Mouse (Mus musculus) midbrain, embryonic 13.5 days (tissue): Measurements from ENCODE around the gene Ino80b. TPM values are rescaled to one million over a fixed set of nuclear protein-coding genes. Genes with fewer than 3 reads are reported as not detected.
A peak's percentile ranks its signal among the peaks of the same experiment; 100 is the strongest.

Source experiments
- ATAC-seq: fragments of 200-750 bp; cut with Nextera tagmentation; 2 replicates; pipeline ENCODE4 v1.8.0; 2017; ENCODE audit warnings: mild to moderate bottlenecking, moderate TSS enrichment, moderate library complexity
- H3K27ac ChIP-seq: fragments of 300-500 bp; sonication (generic); 2 replicates; pipeline ENCODE4 v1.5.1; 2015; ENCODE audit warnings: inconsistent platforms, mild to moderate bottlenecking, moderate library complexity
- H3K27me3 ChIP-seq: fragments of 300-500 bp; sonication (generic); 2 replicates; pipeline ENCODE4 v1.6.1; 2015; ENCODE audit warnings: mild to moderate bottlenecking, inconsistent platforms
- H3K36me3 ChIP-seq: fragments of 300-500 bp; sonication (generic); 2 replicates; pipeline ENCODE4 v1.6.1; 2015; ENCODE audit warnings: mild to moderate bottlenecking, inconsistent platforms
- H3K4me1 ChIP-seq: fragments of 300-500 bp; sonication (generic); replicated peaks from 2 replicates; pipeline ENCODE4 v1.6.1; 2015; ENCODE audit warnings: inconsistent platforms
- H3K4me2 ChIP-seq: fragments of 300-500 bp; sonication (generic); replicated peaks from 2 replicates; pipeline ENCODE4 v1.6.1; 2015; ENCODE audit warnings: moderate library complexity, mild to moderate bottlenecking, inconsistent platforms
- H3K4me3 ChIP-seq: fragments of 300-500 bp; sonication (generic); replicated peaks from 2 replicates; pipeline ENCODE4 v1.5.1; 2015; ENCODE audit warnings: mild to moderate bottlenecking, inconsistent platforms
- H3K9ac ChIP-seq: fragments of 300-500 bp; sonication (generic); replicated peaks from 2 replicates; pipeline ENCODE4 v1.6.1; 2015; ENCODE audit warnings: mild to moderate bottlenecking, inconsistent platforms
- H3K9me3 ChIP-seq: fragments of 300-500 bp; sonication (generic); 2 replicates; pipeline ENCODE4 v1.6.1; 2016; ENCODE audit warnings: mild to moderate bottlenecking, inconsistent platforms
- WGBS: fragments of 180-500 bp; shearing (Covaris S2); methylation state at CpG from one replicate; pipeline ENCODE4 v1.1.7; 2015; 5-methylcytosine and 5-hydroxymethylcytosine counted together
- polyA plus RNA-seq: library from polyadenylated mRNA; unstranded; fragments of >200 nt; fragmentation: Nextera tagmentation; extraction: Ambion mirVana; gene quantifications from 2 replicates; pipeline ENCODE4 v1.2.1, GENCODE M21; 2015

The Ino80b gene
- polyA plus RNA-seq, 1 experiment from 2014 or later = 14.9 TPM

GRCm38 (mm10) chr6:83115011-83115671, 10.1 kb downstream of the Ino80b start, which contains the start of gene Mogs:
TSS of gene Mogs (plus strand) at chr6:83115496.
- Histone ChIP-seq H3K4me1 (peaks cover 55% of the 10 kb centered on the region), H3K4me2 (peak within 1 kb of the TSS; percentile 88), H3K36me3 (peaks cover 37% of the 10 kb centered on the region), H3K27me3 (no peaks in the 10 kb centered on the region), H3K9ac (peak within 1 kb of the TSS; percentile 93), H3K27ac (peak within 1 kb of the TSS; percentile 84), H3K9me3 (no peaks in the 10 kb centered on the region), H3K4me3 (peak within 1 kb of the TSS; percentile 88)
- ATAC-seq = peak; percentile 88
- 2% methylated on average over 49 of the region's 58 CpGs for WGBS

- Histone ChIP-seq H3K4me3 (no peak overlapping the region), H3K9ac (no peak overlapping the region), H3K9me3 (no peaks in the 10 kb centered on the region), H3K36me3 (peaks cover 12% of the 10 kb centered on the region), H3K27ac (no peak overlapping the region), H3K27me3 (no peaks in the 10 kb centered on the region), H3K4me1 (peaks cover 44% of the 10 kb centered on the region), H3K4me2 (no peak overlapping the region)
- no peak for ATAC-seq
- 91% methylated on average over 4 of the region's 4 CpGs for WGBS
These were observed 13.6 kb downstream of the Ino80b start for GRCm38 (mm10) chr6:83111510-83112136.

- Histone ChIP-seq H3K9ac (peak within 1 kb of the TSS; percentile 88), H3K36me3 (peaks cover 23% of the 10 kb centered on the region), H3K27me3 (no peaks in the 10 kb centered on the region), H3K4me1 (peaks cover 27% of the 10 kb centered on the region), H3K4me3 (peak within 1 kb of the TSS; percentile 87), H3K4me2 (peak within 1 kb of the TSS; percentile 82), H3K9me3 (no peaks in the 10 kb centered on the region), H3K27ac (peak within 1 kb of the TSS; percentile 86)
- under 1% methylated on average over 76 of the region's 76 CpGs for WGBS
- ATAC-seq = peak; percentile 93
These were observed 16.2 kb downstream of the Ino80b start, which contains the start of gene Mrpl53 for GRCm38 (mm10) chr6:83108762-83109668. TSS of gene Mrpl53 (plus strand) at chr6:83109040.

DNA sequence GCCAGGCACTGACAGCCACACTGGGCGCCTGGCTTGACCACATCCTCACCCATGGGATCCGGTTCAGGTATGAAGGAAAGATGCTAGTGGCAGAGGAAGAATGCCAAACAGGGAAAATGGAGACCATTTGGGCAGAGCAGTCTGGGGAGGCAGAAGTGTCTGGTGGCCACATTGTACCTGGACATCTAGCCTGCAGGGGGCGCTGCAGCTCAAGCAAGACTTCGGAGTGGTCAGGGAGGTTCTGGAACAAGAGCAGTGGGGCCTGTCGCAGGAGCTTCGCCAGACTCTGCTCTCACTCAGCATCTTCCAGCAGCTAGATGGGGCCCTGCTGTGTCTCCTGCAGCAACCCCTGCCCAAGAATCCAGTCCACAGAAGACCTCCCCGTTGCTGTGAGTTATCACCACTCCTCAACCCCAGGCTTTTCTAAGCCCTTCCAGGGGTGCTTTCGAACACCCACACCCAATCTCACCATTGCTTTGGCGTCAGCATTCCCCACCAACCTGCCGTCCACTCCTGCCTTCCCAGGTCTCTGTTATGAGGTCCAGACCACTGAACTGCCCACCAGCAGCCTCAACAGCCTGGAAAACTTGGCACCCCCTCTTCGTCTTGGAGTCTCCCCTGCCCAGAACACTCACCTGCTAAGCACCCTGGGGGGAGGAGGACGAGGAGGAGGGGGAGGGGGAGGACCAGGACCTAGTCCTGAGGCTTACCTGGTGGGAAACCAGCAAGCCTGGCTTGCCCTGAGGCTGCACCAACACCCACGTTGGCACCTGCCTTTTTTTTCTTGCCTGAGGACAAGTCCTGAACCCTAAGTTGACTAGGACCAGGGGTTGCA, 17.4 kb downstream of the Ino80b start:
- 30% methylated on average over 13 of the region's 13 CpGs for WGBS
- H3K9ac ChIP-seq = peak overlapping the region; percentile 88; the same call in 1 of the 2 replicates

GRCm38 (mm10) chr6:83104158-83104557, 21.1 kb downstream of the Ino80b start:
- ATAC-seq = no peak
- no peak overlapping the region for H3K9ac ChIP-seq
- 74% methylated on average over 4 of the region's 4 CpGs for WGBS
- peaks cover 35% of the 10 kb centered on the region for H3K4me1 ChIP-seq
- no peak overlapping the region for H3K4me3 ChIP-seq
- peaks cover 19% of the 10 kb centered on the region for H3K36me3 ChIP-seq
- H3K27ac ChIP-seq = no peak overlapping the region
- H3K9me3 ChIP-seq = no peaks in the 10 kb centered on the region
- peaks cover 9% of the 10 kb centered on the region for H3K27me3 ChIP-seq
- H3K4me2 ChIP-seq = no peak overlapping the region

More for the DNA sequence above, 17.4 kb downstream of the Ino80b start:
- H3K4me1 ChIP-seq = peaks cover 36% of the 10 kb centered on the region
- H3K4me3 ChIP-seq = peak overlapping the region; percentile 87
- peaks cover 23% of the 10 kb centered on the region for H3K36me3 ChIP-seq
- H3K27me3 ChIP-seq = 0 out of 2 replicates have a peak, but pooled peaks cover 4% of the 10 kb centered on the region
- H3K9me3 ChIP-seq = no peaks in the 10 kb centered on the region
- peak overlapping the region; percentile 82 for H3K4me2 ChIP-seq
- peak; percentile 22; the same call in 1 of the 2 replicates for ATAC-seq
- peak overlapping the region; percentile 86; the same call in 1 of the 2 replicates for H3K27ac ChIP-seq

DNA sequence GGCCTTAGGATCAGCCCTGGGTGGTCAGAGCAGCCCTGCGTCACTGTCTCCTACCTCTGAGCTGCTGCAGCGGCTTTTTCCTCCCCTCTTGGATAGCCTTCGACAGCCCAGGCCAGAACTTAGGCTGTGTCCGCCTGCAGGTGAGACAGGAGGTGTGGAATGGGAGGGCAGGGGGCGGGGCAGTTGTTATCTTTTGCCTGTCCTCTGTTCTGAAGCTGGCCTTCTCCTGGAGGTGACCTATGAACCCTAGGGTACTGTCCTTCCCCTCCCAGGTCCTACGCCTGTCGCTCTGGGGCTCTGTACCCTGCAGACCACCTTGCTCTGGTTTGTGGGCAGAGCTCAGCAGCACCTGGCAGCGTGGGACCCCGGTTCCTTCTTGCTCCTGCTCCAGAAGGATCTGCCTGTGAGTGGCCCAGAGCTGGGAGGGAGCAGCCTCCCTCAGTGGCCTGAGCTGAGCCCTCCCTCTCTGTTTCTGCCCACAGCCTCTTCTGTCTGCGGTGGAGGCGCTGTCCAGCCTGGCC, 22.0 kb downstream of the Ino80b start:
- no peak for ATAC-seq
- Histone ChIP-seq H3K27ac (no peak overlapping the region), H3K4me3 (peak overlapping the region; percentile 73), H3K4me1 (peaks cover 29% of the 10 kb centered on the region), H3K9ac (peak overlapping the region; percentile 81), H3K4me2 (peak overlapping the region; percentile 94), H3K27me3 (peaks cover 13% of the 10 kb centered on the region), H3K9me3 (no peaks in the 10 kb centered on the region), H3K36me3 (peaks cover 19% of the 10 kb centered on the region)
- WGBS = 45% methylated on average over 11 of the region's 11 CpGs

- Histone ChIP-seq H3K9me3 (no peaks in the 10 kb centered on the region), H3K4me1 (peaks cover 20% of the 10 kb centered on the region), H3K4me2 (peak overlapping the region; percentile 94), H3K27ac (peak overlapping the region; percentile 87), H3K9ac (peak overlapping the region; percentile 81), H3K4me3 (peak overlapping the region; percentile 73), H3K27me3 (peaks cover 16% of the 10 kb centered on the region), H3K36me3 (peaks cover 14% of the 10 kb centered on the region; the same call in 1 of the 2 replicates)
- under 1% methylated on average over 68 of the region's 74 CpGs for WGBS
- ATAC-seq = peak; percentile 80
These were observed 23.3 kb downstream of the Ino80b start for GRCm38 (mm10) chr6:83101688-83102556.

DNA sequence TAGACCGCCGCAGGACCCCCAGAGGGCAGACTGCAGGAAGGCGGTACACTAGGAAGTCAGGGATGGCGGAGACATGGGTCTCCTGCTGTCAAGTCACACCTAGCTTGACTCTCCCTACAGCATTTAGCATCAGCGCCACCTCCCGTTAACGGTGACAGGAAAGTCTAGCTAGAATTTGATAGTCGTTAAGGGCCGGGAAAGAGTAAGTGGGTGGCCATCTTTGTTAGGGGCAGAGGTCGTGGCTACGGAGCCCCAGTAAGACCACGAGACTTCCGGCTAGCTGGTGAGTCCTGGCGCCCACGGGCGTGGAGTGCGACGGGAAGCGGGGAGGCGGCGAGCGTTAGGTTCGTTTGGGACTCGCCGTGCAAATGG, 23.9 kb downstream of the Ino80b start, which contains the start of the genes Ccdc142 and Gm42688:
Gene Ccdc142 (plus strand): TSS at position 286 of the 372 bp plus-strand sequence.
Gene Gm42688 (plus strand): TSS at position 302 of the 372 bp plus-strand sequence.
- ATAC-seq = peak; percentile 83
- Histone ChIP-seq H3K4me2 (peak within 1 kb of the TSS; percentile 94), H3K9me3 (no peaks in the 10 kb centered on the region), H3K27me3 (peaks cover 16% of the 10 kb centered on the region), H3K9ac (peak within 1 kb of the TSS; percentile 81), H3K4me3 (peak within 1 kb of the TSS; percentile 73), H3K4me1 (peaks cover 20% of the 10 kb centered on the region), H3K36me3 (0 out of 2 replicates have a peak, but pooled peaks cover 9% of the 10 kb centered on the region), H3K27ac (peak within 1 kb of the TSS; percentile 87)
- WGBS = under 1% methylated on average over 25 of the region's 25 CpGs

GRCm38 (mm10) chr6:83098411-83098810, 26.8 kb downstream of the Ino80b start:
- Histone ChIP-seq H3K36me3 (no peaks in the 10 kb centered on the region), H3K4me1 (peaks cover 18% of the 10 kb centered on the region), H3K9ac (no peak overlapping the region), H3K9me3 (no peaks in the 10 kb centered on the region), H3K4me2 (no peak overlapping the region), H3K27me3 (peaks cover 17% of the 10 kb centered on the region), H3K4me3 (no peak overlapping the region), H3K27ac (no peak overlapping the region)
- ATAC-seq = no peak
- 66% methylated on average over 2 of the region's 2 CpGs for WGBS

DNA sequence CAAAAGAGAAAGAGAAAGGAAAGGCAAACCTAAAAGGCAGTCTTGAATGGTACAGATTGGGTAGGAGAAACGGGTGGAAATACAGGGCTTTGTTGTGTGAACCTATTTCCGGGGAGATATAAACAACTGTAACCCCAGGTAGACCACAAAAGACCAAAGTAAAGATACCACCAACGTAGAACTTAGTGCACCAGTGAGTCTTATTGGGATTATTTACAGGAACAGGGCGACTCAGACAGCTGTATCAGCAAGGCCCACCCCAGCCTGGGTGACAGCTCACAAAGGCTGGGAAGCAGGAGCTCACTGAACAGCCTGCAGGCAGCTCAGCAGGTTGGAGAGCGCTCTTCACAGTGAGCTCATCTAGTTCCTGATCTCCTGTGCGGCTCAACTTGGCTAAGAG, 29.3 kb downstream of the Ino80b start:
- Histone ChIP-seq H3K9me3 (no peaks in the 10 kb centered on the region), H3K4me2 (no peak overlapping the region), H3K27me3 (peaks cover 29% of the 10 kb centered on the region), H3K27ac (no peak overlapping the region), H3K4me3 (no peak overlapping the region), H3K4me1 (peaks cover 2% of the 10 kb centered on the region; the same call in 1 of the 2 replicates), H3K36me3 (no peaks in the 10 kb centered on the region), H3K9ac (no peak overlapping the region)
- 48% methylated on average over 6 of the region's 6 CpGs for WGBS
- ATAC-seq = no peak
